Mouse (Mus musculus) bone marrow macrophage, adult 2 months (primary cell): ENCODE measurements at regions not wholly inside any gene's neighbourhood (a gene's known extent, or its start where the extent isn't known, plus 50 kb on each side); places are given as distances from the start of the nearest gene placed in this dataset.

Source experiments
- CTCF ChIP-seq: IDR thresholded peaks from 2 replicates; pipeline ENCODE4 v1.5.1; 2012; ENCODE audit warnings: low read depth, mild to moderate bottlenecking, low read length, moderate library complexity
- POLR2A ChIP-seq: IDR thresholded peaks from 2 replicates; pipeline ENCODE4 v1.6.1; 2012; ENCODE audit warnings: mild to moderate bottlenecking, low read depth, low read length, borderline replicate concordance

GRCm38 (mm10) chr13:28513336-28513735 lies 256.0 kb downstream of the Gm11361 start:
- TF ChIP-seq POLR2A (no peak), CTCF (no peak)
